Mouse (Mus musculus) mouse embryonic stem cell (cell line): Measurements from ENCODE around the gene Rreb1.

Experiments used
- in situ Hi-C, 2 experiments: fragments of 300-500 bp; cut with MboI; formaldehyde crosslinking; loops; 1 replicate in 1 of 2; 3 replicates in 1 of 2; pipeline ENCODE4 v1.14.3; 2019 to 2020; ENCODE audit warnings: low sequenced_read_pairs in 2 of 2, low pct_unique_long_range_greater_than_20kb in 1 of 2, mixed read lengths in 1 of 2; ENCODE audit not compliant: unreplicated experiment in 1 of 2

The Rreb1 gene

GRCm38 (mm10) chr13:37923643-37924460 is 145.7 kb downstream of the Rreb1 start:
- in situ Hi-C loops, result no loop called here

- in situ Hi-C loops, result no loop called here
Measured at GRCm38 (mm10) chr13:37924461-37924948, 146.3 kb downstream of the Rreb1 start.

GRCm38 (mm10) chr13:37926394-37926793 is 148.2 kb downstream of the Rreb1 start:
- in situ Hi-C loops, result no loop called here

GRCm38 (mm10) chr13:37929532-37929931 is 151.3 kb downstream of the Rreb1 start:
- in situ Hi-C loops, result no loop called here

- in situ Hi-C loops, result no loop called here
Measured at GRCm38 (mm10) chr13:37930091-37930490, 151.9 kb downstream of the Rreb1 start.

GRCm38 (mm10) chr13:37930621-37931020 is 152.4 kb downstream of the Rreb1 start:
- in situ Hi-C loops, result no loop called here

- in situ Hi-C loops, result no loop called here
Measured at GRCm38 (mm10) chr13:37931210-37931922, 153.2 kb downstream of the Rreb1 start.

GRCm38 (mm10) chr13:37934075-37934474 is 155.9 kb downstream of the Rreb1 start:
- in situ Hi-C loops, result no loop called here

GRCm38 (mm10) chr13:37934920-37935319 is 156.7 kb downstream of the Rreb1 start:
- in situ Hi-C loops, result no loop called here

- in situ Hi-C loops, result no loop called here
Measured at GRCm38 (mm10) chr13:37936351-37936750, 158.2 kb downstream of the Rreb1 start.

GRCm38 (mm10) chr13:37940167-37940566 is 162.0 kb downstream of the Rreb1 start:
- in situ Hi-C loops, result no loop called here

GRCm38 (mm10) chr13:37940649-37941048 is 162.4 kb downstream of the Rreb1 start:
- in situ Hi-C loops, result no loop called here

- in situ Hi-C loops, result no loop called here
Measured at GRCm38 (mm10) chr13:37941138-37941645, 163.0 kb downstream of the Rreb1 start.

GRCm38 (mm10) chr13:37941950-37942886 is 164.0 kb downstream of the Rreb1 start:
- in situ Hi-C loops, result no loop called here

- in situ Hi-C loops, result no loop called here
Measured at GRCm38 (mm10) chr13:37942887-37943331, 164.7 kb downstream of the Rreb1 start.

- in situ Hi-C loops, result no loop called here
Measured at GRCm38 (mm10) chr13:37943466-37943865, 165.3 kb downstream of the Rreb1 start.

GRCm38 (mm10) chr13:37944306-37944705 is 166.1 kb downstream of the Rreb1 start:
- in situ Hi-C loops, result no loop called here

- in situ Hi-C loops, result no loop called here
Measured at GRCm38 (mm10) chr13:37945392-37945791, 167.2 kb downstream of the Rreb1 start.
